Mouse (Mus musculus) kidney, adult 11 months (tissue): Measurements from ENCODE around the gene Ccdc188.
A peak's percentile ranks its signal among the peaks of the same experiment; 100 is the strongest.

Source experiments
- DNase-seq: peaks from one replicate; pipeline ENCODE4 v3.0.0; 2022

Ccdc188 gene

GRCm38 (mm10) chr16:18203430-18204091 lies 14.1 kb upstream of the Ccdc188 start:
- DNase-seq = no peak

DNA sequence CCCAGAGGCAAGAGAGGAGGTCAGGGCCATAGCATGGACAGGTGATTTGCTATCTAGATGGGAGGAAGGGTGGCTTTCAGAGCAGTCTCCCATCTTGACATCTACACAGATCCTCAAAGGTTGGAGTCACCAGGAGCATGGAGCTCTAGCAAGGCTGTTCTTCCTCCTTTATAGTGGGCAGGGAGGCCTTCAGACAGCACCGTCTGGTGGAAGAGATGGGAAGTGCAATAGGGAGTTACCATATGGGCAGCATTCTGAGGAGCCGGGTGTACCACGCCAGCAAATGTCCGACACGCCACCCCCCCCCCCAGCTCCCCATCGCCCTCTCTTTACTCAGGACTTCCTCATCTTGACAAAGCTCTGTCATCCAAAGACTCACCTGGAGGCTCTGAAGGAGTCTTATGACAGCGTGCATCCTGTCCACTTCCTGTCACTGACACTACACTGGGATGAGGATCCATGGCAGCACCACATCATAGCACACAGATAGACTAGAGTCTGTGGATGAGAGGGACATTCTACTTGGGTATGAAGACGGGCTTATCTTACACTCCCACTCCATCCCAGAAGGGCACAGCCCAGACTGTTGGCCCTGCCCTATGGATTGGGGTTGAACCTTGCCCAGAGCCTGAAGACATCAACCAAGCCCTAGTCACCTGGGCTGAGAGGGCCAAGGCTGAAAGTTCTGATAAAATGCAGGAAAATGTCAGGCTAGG lies 6.8 kb upstream of the Ccdc188 start:
- peak; percentile 26 for DNase-seq

- peak; percentile 64 for DNase-seq
Observed at GRCm38 (mm10) chr16:18211417-18212171, 6.1 kb upstream of the Ccdc188 start.

DNA sequence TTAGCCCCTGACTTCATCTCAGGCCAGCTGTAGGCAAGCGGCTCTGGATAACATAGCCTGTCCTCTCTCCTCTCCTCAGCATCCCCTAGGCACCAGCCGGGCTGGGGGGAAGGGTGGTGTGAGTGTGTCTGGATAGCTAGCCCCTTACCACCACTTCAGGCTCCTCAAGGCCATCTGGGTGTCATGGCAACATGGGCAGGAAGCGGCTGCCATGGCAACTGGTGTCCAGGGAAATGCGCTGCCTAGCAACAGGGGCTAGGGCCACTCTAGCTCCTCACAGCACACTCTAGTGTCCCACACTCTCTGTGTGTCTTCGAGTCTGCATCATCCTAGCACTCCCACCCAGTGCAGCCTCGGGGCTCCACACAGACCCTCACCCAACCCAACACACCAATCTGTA lies 4.0 kb upstream of the Ccdc188 start:
- DNase-seq = no peak

- DNase-seq = no peak
Observed at GRCm38 (mm10) chr16:18214858-18215257, 2.8 kb upstream of the Ccdc188 start.

GRCm38 (mm10) chr16:18218580-18218996 lies 909 bp downstream of the Ccdc188 start:
- no peak for DNase-seq

DNA sequence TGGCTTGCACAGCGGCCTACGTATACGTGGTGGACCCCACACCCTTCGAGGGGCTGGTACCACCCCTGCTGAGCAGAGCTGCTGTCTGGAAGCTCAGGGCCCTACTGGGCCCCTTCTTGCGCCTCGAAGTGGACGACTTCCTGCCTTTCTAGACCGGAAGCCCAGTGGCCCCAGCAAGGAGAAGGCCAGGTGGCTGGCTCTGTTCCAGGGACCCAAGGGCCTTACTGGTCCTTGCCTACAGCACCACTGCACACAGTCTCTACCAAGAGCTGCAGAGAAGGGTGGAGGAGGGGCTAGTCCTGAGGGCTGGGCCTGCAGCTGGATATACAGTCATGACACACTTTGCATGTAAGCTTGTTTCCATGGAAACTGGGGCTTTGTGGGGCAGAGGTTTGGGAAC lies 2.3 kb downstream of the Ccdc188 start:
- no peak for DNase-seq

GRCm38 (mm10) chr16:18220856-18221542 lies 3.3 kb downstream of the Ccdc188 start:
- DNase-seq = no peak

DNA sequence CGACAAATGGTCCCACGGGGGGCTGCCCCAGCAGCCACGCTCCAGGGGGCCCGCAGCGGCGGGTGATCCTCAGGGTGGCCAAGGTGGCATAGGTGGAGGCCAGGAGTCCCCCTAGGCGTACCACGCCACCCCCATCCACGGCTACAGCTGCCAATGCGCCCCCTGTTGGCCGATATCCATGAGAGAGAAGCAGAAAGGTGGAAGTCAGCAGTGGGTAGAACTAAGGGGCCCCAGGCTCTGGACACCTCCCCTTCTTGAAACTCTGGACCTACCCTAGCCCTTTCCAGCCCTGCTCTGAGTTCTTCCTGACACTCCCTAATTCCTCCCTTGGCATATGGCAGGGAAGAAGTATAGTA lies 3.8 kb downstream of the Ccdc188 start:
- DNase-seq = no peak

- no peak for DNase-seq
Observed at GRCm38 (mm10) chr16:18222188-18222587, 4.5 kb downstream of the Ccdc188 start.

DNA sequence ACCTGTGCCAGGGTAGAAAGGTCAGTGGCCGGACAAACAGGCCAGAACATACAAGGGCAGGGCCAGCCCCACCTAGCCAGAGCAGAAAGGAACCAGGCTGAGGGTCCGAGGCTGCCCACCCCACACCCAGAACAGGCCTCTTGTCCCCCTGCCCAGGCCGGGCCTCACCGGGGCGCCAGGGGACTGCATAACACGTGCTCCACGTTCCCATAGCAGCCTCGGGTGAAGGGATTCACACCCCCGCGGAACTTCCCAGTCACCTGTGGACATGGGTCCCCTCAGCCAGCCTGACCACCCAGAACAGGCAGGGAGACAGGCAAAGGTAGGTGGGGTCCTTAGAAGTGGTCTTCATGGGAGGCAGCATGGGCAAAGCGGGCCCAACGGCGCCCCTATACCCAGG lies 9.5 kb downstream of the Ccdc188 start:
- no peak for DNase-seq

DNA sequence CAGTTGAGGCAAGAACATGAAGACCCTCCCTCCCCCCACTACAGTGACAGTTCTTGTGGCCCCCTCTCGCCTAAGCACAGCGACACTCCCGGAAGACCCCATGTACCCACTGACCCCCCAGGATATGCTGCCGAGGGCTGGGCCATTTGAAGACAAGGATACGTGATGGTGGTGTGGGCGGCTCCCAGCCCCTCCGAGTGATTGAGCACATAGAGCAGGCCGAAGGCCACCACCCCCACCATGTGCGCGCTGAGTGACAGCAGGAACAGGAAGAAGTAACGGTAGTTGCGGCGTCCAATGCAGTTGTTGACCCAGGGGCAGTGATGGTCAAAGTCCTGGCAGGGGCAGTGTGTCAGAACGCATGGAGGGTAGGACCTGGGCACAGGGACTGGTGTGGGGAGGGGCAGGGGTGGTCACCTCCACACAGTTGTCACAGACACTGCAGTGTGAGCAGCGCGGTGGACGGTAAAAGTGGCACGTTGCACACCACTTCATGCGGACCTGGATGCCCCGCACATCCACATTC lies 10.3 kb downstream of the Ccdc188 start:
- DNase-seq = no peak

DNA sequence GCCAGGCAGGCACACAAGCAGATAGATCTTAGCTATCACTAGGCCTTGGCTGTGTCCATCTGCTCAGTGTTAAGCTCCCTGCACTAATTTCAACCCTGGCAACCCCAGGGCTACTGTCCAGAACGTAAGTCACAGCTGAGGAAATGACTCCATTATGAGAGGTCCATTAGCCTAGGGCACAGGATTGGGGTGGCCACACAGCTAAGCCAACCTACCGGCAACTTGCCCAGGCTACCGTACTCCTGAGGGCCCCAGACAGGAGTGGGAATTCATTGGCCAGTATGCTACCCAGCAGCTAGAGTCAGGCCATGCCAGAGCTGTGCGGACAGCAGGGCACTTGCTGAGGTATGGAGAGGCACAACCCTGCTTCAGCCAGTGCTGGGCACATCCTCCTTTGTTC lies 11.2 kb downstream of the Ccdc188 start:
- DNase-seq = no peak

DNA sequence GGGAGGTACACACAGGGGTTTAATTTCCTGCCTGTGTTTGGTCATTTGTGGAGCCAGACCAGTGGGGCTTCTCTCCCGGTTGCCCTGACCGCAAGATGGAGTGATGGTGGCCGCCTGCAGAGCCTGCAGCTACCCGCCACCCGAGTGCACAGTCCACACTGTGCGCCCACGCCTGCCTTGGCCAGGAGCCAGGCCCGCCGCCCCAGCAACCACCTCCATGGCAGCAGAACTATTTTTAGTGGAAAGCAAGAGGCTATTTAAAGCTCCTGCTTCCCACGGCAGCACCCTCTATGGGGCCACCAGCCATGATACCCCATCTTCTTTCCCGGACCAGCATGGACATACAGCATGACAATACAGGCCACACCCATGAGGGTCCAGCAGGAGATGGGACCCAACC lies 11.9 kb downstream of the Ccdc188 start:
- no peak for DNase-seq

DNA sequence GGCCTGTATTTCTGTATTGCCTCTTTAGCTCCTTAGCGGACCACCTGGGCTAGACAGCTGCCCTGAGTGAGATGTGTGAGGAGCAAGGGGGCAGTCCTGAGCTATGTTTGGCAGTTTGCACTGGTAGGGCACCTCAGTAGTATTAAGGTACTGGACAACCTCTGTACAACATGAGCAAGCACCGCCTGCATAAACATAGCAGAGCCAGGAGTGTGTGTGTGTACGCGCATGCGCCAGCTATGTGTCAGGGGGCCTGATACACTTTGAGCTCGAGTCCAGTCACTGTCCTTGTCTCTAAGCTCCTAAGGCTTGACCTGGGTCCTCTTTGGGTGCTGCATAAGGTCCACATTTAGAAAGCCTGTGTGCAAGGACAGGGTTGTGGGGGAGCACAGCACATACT lies 12.9 kb downstream of the Ccdc188 start:
- DNase-seq = no peak

- DNase-seq = no peak
Observed at GRCm38 (mm10) chr16:18231047-18231446, 13.4 kb downstream of the Ccdc188 start.

DNA sequence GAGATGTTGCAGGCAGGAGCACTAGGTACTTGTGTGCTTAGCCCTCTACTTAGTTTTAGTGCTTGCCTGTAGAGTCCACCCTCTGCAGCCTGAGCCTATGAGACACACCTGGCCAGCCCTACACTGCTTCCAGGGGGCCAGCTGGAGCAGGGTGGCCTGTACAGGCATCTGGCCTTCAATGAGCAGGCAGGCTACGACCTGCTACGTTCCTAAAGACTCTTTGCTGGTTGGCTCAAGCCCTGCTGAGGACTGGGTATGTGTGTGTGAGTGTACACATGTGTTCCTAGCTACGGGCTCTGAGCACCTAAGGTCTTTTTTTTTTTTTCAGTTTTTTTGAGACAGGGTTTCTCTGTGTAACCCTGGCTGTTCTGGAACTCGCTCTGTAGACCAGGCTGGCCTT lies 13.8 kb downstream of the Ccdc188 start:
- no peak for DNase-seq

- no peak for DNase-seq
Observed at GRCm38 (mm10) chr16:18233451-18233850, 15.8 kb downstream of the Ccdc188 start.

DNA sequence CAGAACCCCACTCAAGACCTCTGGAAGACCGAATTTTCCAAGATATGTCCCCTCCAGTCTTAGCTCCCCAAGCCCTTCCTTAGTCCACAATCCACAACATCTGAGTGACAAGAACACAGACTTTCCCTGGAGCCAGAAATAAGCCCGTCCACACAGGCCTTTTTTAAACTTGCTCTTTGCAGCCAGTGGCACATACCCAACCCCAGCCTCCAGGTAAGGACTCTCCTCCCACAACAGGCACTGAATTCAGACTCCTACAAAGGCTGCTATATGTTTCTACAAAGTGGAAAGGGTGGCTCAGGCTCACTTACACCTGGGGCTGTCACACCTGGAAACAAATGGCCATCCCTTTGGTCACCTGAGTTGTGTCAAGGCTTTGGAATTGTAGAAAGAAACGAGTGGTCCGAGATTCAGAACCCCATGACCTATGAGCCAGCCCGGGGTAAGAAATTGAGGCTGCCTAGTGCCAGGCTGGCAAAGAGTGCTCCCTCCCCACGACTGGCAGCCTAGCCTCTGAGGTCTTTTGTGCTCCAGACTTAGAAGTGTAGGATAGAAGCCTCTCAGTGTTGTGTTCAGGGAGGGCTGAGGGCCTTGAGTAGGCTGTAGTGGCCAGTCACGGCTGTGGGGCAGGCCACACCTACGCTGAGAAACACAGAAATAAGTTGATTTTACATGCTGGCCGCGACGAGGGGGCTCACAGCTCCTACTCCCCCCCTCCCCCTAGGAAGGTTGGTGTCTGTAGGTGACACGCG lies 16.4 kb downstream of the Ccdc188 start:
- DNase-seq = no peak

DNA sequence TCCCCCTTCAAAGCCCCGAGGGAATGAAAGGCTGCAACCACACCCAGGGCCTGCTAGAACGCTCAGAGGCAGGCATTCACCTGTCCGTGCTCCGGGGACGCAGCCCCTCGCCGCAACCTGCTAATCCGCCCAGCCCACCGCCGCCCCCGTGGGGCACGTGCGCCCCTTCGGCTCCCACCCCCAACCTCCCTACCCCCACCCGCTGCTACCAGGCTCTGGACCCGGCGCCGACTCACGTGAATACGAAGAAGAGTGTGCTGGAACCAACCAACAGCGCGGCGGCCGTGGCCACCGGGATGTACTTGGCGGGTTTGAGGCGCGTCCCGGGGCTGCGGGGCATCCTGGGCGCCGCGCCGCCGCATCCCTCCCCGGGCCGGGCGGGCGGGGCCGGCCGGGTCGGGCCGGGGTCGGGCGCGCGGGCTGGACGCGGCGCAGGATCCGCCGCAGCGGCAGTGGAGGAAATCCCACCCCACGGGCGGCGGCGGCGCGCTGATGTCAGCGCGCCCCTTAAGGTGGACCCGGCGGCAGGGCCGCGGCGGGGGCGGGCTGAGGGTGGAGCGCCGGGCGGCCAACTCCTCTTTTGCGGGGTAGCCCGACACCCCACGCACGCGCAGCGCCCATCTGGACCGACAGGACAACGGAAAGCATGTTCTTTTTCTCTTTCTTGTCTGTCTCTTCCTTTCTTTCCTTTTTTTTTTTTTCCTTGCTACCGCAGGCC lies 17.2 kb downstream of the Ccdc188 start, which contains the start of gene Zdhhc8:
Gene Zdhhc8, minus strand, starts transcription at position 466 of the 718 bp plus-strand sequence.
- peak; percentile 63 for DNase-seq

DNA sequence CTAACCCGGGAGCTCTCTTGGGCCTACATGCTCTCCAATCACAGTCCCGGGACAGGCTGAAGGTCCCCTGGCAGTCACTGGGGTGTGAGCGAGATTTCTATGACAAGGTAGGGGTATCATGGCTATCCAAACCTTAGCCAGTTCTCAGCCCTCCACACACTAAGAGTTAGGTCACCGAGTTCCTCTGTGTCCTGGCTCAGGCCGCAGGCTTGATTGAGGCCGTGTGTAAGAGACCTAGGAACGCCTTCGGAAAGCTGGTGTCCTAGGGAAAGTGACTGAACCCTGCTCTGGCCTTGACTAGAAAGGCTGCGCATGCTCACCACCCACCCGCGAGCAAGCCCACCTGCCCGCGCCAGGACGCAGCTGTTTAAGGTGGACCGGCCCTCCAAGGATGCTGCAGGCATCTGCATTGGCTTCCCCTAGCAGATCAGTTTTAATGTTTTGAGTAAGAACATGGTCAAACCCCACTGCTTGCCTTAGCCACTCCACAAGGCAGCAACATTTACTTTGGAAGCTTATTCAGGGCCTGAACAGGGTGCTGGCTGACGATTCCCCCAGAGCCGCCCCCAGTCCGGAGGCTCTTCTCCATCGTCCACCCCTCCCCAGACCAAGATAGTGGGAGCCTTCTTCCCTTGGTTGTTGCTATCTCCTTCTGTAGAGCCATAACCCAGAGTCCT lies 17.8 kb downstream of the Ccdc188 start:
- peak; percentile 74 for DNase-seq
